Mouse (Mus musculus) intestine, postnatal 0 days (tissue): ENCODE measurements around the gene Gm20821. TPM values are rescaled to one million over a fixed set of nuclear protein-coding genes. Genes with fewer than 3 reads are reported as not detected.
"Not testable (repeated sequence)": the region's sequence is repeated elsewhere in the genome, so short reads cannot be mapped to it uniquely, and the experiment has no call there.

Source experiments
- ATAC-seq: fragments of 200-750 bp; cut with Nextera tagmentation; 2 replicates; pipeline ENCODE4 v1.8.0; 2017; ENCODE audit warnings: mild to moderate bottlenecking, moderate TSS enrichment, moderate library complexity
- H3K27ac ChIP-seq: fragments of 300-500 bp; sonication (generic); 2 replicates; pipeline ENCODE4 v1.5.1; 2014; ENCODE audit warnings: mild to moderate bottlenecking, low read depth, low read length, moderate library complexity
- H3K27me3 ChIP-seq: fragments of 300-500 bp; sonication (generic); replicated peaks from 2 replicates; pipeline ENCODE4 v1.6.1; 2014; ENCODE audit warnings: low read length, mixed read lengths; ENCODE audit not compliant: control insufficient read depth, insufficient read depth
- H3K36me3 ChIP-seq: fragments of 300-500 bp; sonication (generic); 2 replicates; pipeline ENCODE4 v1.6.1; 2014; ENCODE audit warnings: mild to moderate bottlenecking, moderate library complexity; ENCODE audit not compliant: control insufficient read depth, insufficient read depth
- H3K4me1 ChIP-seq: fragments of 300-500 bp; sonication (generic); replicated peaks from 2 replicates; pipeline ENCODE4 v1.6.1; 2014; ENCODE audit warnings: antibody characterized with exemption, low read length, mixed read lengths; ENCODE audit not compliant: control insufficient read depth, insufficient read depth
- H3K4me2 ChIP-seq: fragments of 300-500 bp; sonication (generic); replicated peaks from 2 replicates; pipeline ENCODE4 v1.6.1; 2014; ENCODE audit warnings: low read depth, mild to moderate bottlenecking, moderate library complexity
- H3K4me3 ChIP-seq: fragments of 300-500 bp; sonication (generic); 2 replicates; pipeline ENCODE4 v1.5.1; 2014; ENCODE audit warnings: low read depth, low read length
- H3K9ac ChIP-seq: fragments of 300-500 bp; sonication (generic); 2 replicates; pipeline ENCODE4 v1.6.1; 2014; ENCODE audit warnings: mild to moderate bottlenecking, low read depth, low read length
- H3K9me3 ChIP-seq: fragments of 300-500 bp; sonication (generic); 2 replicates; pipeline ENCODE4 v1.6.1; 2016; ENCODE audit warnings: mixed run types; ENCODE audit not compliant: control insufficient read depth
- WGBS: fragments of 180-500 bp; shearing (Covaris S2); extraction: QIAGEN DNeasy Blood & Tissue Kit; methylation state at CpG from one replicate; pipeline ENCODE4 v1.1.7; 2014; 5-methylcytosine and 5-hydroxymethylcytosine counted together
- polyA plus RNA-seq: library from polyadenylated mRNA; unstranded; fragments of >200 nt; fragmentation: Nextera tagmentation; extraction: Ambion mirVana; gene quantifications from 2 replicates; pipeline ENCODE4 v1.2.1, GENCODE M21; 2015

Gm20821 gene
- polyA plus RNA-seq, result not detected in 2 replicates

DNA sequence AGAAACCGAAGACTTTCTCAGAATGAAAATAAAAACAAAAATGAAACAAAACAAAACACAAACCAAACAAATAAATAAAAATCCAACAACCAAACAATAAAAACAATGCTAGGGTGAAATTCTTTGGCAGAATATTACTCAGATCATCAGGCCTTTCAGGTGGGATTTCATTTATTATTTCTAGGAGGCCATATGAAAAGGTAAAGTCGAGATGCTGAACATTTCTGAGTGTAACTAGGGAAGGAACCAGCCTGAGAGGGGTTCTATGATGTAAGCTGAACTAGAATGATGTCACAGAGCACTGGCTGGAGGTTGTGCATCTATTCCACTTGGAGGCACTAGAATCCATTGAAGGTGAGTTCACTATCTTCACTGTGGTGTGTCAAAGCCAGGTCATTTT is at the start of gene Gm20821:
TSS of gene Gm20821 (plus strand) at position 301 of the 400 bp plus-strand sequence.
- WGBS, result 21% methylated on average over 2 of the region's 2 CpGs
- H3K9ac ChIP-seq, H3K4me3 ChIP-seq, H3K36me3 ChIP-seq, H3K4me1 ChIP-seq, ATAC-seq, H3K9me3 ChIP-seq, H3K27me3 ChIP-seq, H3K4me2 ChIP-seq, H3K27ac ChIP-seq: not testable (repeated sequence)
